Mouse (Mus musculus) neural tube, embryonic 13.5 days (tissue): ENCODE results near the gene Alg14. TPM values are rescaled to one million over a fixed set of nuclear protein-coding genes. Genes with fewer than 3 reads are reported as not detected.

ENCODE experiments used
- ATAC-seq: fragments of 200-750 bp; cut with Nextera tagmentation; 2 replicates; pipeline ENCODE4 v1.8.0; 2017; ENCODE audit warnings: low read depth, mild to moderate bottlenecking, moderate TSS enrichment, moderate library complexity
- H3K27ac ChIP-seq: fragments of 300-500 bp; sonication (generic); replicated peaks from 2 replicates; pipeline ENCODE4 v1.5.1; 2015; ENCODE audit warnings: moderate library complexity, mild to moderate bottlenecking, inconsistent platforms
- H3K27me3 ChIP-seq: fragments of 300-500 bp; sonication (generic); 2 replicates; pipeline ENCODE4 v1.6.1; 2015; ENCODE audit warnings: mild to moderate bottlenecking, inconsistent platforms
- H3K36me3 ChIP-seq: fragments of 300-500 bp; sonication (generic); 2 replicates; pipeline ENCODE4 v1.6.1; 2015; ENCODE audit warnings: mild to moderate bottlenecking, inconsistent platforms
- H3K4me1 ChIP-seq: fragments of 300-500 bp; sonication (generic); replicated peaks from 2 replicates; pipeline ENCODE4 v1.6.1; 2015; ENCODE audit warnings: inconsistent platforms
- H3K4me2 ChIP-seq: fragments of 300-500 bp; sonication (generic); 2 replicates; pipeline ENCODE4 v1.6.1; 2015; ENCODE audit warnings: inconsistent platforms, mild to moderate bottlenecking, moderate library complexity
- H3K4me3 ChIP-seq: fragments of 300-500 bp; sonication (generic); 2 replicates; pipeline ENCODE4 v1.5.1; 2015; ENCODE audit warnings: mild to moderate bottlenecking, inconsistent platforms
- H3K9ac ChIP-seq: fragments of 300-500 bp; sonication (generic); 2 replicates; pipeline ENCODE4 v1.6.1; 2015; ENCODE audit warnings: moderate library complexity, mild to moderate bottlenecking, inconsistent platforms
- H3K9me3 ChIP-seq: fragments of 300-500 bp; sonication (generic); 2 replicates; pipeline ENCODE4 v1.6.1; 2016; ENCODE audit warnings: inconsistent platforms
- WGBS: fragments of 180-500 bp; shearing (Covaris S2); methylation state at CpG from one replicate; pipeline ENCODE4 v1.1.7; 2015; 5-methylcytosine and 5-hydroxymethylcytosine counted together
- polyA plus RNA-seq: library from polyadenylated mRNA; unstranded; fragments of >200 nt; fragmentation: Nextera tagmentation; extraction: Ambion mirVana; gene quantifications from 2 replicates; pipeline ENCODE4 v1.2.1, GENCODE M21; 2015

Gene Alg14
- polyA plus RNA-seq, 1 experiment from 2014 or later: 39.3 TPM

- Histone ChIP-seq H3K4me1 (no peaks in the 10 kb centered on the region), H3K36me3 (no peaks in the 10 kb centered on the region), H3K9me3 (no peaks in the 10 kb centered on the region), H3K27me3 (no peaks in the 10 kb centered on the region), H3K4me2 (no peak overlapping the region), H3K9ac (no peak overlapping the region), H3K4me3 (no peak overlapping the region), H3K27ac (no peak overlapping the region)
- 95% methylated on average over 6 of the region's 6 CpGs for WGBS
- no peak for ATAC-seq
Measured at GRCm38 (mm10) chr3:121285219-121285618, 6.4 kb upstream of the Alg14 start.

DNA sequence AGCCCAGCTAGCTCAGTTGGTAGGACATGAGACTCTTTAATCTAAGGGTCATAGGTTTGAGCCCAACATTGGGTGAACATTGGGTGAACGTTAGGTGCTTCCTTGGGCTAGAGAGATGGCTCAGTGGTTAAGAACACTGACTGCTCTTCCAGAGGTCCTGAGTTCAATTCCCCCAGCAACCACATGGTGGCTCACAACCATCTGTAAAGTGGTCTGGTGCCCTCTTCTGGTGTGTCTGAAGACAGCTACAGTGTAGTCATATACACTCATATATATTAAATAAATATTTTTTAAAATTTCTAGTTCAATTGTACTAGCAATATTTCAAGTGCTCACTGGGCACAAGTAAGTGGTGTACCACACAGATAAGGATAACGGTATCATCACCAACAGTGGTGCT, 4.4 kb upstream of the Alg14 start:
- Histone ChIP-seq H3K27me3 (no peaks in the 10 kb centered on the region), H3K4me2 (no peak overlapping the region), H3K4me1 (peaks cover 6% of the 10 kb centered on the region), H3K27ac (no peak overlapping the region), H3K36me3 (no peaks in the 10 kb centered on the region), H3K9ac (no peak overlapping the region), H3K4me3 (no peak overlapping the region), H3K9me3 (no peaks in the 10 kb centered on the region)
- no peak for ATAC-seq
- 97% methylated on average over 2 of the region's 2 CpGs for WGBS

DNA sequence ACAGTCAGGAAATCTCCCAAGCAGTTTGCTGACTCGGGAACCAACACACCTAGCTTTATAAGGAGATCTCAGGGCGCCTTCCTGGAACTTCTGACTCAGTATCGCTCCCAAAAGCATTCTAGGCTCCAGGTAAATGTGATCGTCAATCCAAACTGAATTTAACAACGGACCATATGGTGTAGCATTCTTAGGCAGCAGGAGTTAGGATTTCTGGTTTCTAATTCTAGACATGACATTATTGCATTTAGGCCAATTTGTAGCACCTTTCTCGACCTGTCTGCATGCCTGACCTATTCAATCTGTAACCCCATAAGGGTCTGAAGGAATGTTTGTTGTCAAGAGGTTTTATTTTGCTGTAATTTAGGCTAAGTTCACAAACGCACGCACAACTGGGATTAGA, 892 bp upstream of the Alg14 start:
- no peak for ATAC-seq
- H3K27me3 ChIP-seq: no peaks in the 10 kb centered on the region
- 77% methylated on average over 8 of the region's 8 CpGs for WGBS
- H3K4me1 ChIP-seq: peaks cover 6% of the 10 kb centered on the region
- H3K9me3 ChIP-seq: no peaks in the 10 kb centered on the region
- peak overlapping the region; percentile 64 for H3K9ac ChIP-seq
- H3K36me3 ChIP-seq: no peaks in the 10 kb centered on the region
- H3K27ac ChIP-seq: peak overlapping the region; percentile 94
- H3K4me3 ChIP-seq: peak overlapping the region; percentile 67
- peak overlapping the region; percentile 61 for H3K4me2 ChIP-seq

DNA sequence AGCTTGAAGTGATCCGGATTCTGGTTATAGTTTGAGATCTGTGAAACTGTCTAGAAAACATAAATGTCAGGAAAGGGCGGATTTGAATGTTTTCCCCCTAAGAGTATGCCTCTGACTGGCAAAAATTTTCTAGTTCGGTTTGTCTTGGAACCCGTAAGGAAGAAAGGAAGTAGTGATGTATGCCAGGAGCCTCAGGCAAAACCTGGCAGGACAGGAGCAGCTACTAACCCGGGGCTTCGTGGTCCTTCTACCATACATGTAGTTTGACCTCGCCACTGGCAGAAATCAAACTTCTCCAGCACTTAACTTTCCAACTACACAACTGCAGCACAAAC, 381 bp upstream of the Alg14 start:
- Histone ChIP-seq H3K4me3 (peak overlapping the region; percentile 67), H3K4me2 (peak overlapping the region; percentile 61), H3K9ac (peak overlapping the region; percentile 64), H3K9me3 (no peaks in the 10 kb centered on the region), H3K4me1 (peaks cover 6% of the 10 kb centered on the region), H3K27ac (peak overlapping the region; percentile 94), H3K36me3 (no peaks in the 10 kb centered on the region), H3K27me3 (no peaks in the 10 kb centered on the region)
- ATAC-seq: peak; percentile 57
- WGBS: 6% methylated on average over 7 of the region's 7 CpGs

DNA sequence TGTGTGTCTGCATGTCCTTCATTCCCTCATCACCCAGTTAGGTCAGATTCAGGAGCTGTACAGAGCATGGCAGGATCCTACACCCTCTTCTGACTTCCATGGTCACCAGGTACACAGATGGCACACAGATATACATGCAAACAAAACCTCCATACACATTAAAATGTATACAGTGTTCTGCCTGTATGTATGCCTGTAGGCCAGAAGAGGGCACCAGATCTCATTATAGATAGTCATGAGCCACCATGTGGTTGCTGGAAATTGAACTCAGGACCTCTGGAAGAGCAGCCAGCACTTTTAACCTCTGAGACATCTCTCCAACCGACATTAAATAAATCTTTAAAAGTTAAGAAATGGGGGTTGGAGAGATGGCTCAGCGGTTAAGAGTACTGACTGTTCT, 2.6 kb downstream of the Alg14 start:
- H3K36me3 ChIP-seq: no peaks in the 10 kb centered on the region
- no peak overlapping the region for H3K4me3 ChIP-seq
- no peaks in the 10 kb centered on the region for H3K27me3 ChIP-seq
- WGBS: 86% methylated on average over 2 of the region's 2 CpGs
- no peak overlapping the region for H3K4me2 ChIP-seq
- H3K9me3 ChIP-seq: no peaks in the 10 kb centered on the region
- peaks cover 6% of the 10 kb centered on the region for H3K4me1 ChIP-seq
- no peak overlapping the region for H3K27ac ChIP-seq
- ATAC-seq: no peak
- H3K9ac ChIP-seq: no peak overlapping the region

- WGBS: 93% methylated on average over 7 of the region's 7 CpGs
- H3K36me3 ChIP-seq: no peaks in the 10 kb centered on the region
- H3K9ac ChIP-seq: no peak overlapping the region
- H3K27me3 ChIP-seq: no peaks in the 10 kb centered on the region
- H3K9me3 ChIP-seq: 0 out of 2 replicates have a peak, but pooled peaks cover 5% of the 10 kb centered on the region
- H3K4me2 ChIP-seq: no peak overlapping the region
- H3K27ac ChIP-seq: no peak overlapping the region
- no peak overlapping the region for H3K4me3 ChIP-seq
- 0 out of 2 replicates have a peak, but pooled peaks cover 4% of the 10 kb centered on the region for H3K4me1 ChIP-seq
- ATAC-seq: no peak
Measured at GRCm38 (mm10) chr3:121306641-121307040, 15.1 kb downstream of the Alg14 start.

DNA sequence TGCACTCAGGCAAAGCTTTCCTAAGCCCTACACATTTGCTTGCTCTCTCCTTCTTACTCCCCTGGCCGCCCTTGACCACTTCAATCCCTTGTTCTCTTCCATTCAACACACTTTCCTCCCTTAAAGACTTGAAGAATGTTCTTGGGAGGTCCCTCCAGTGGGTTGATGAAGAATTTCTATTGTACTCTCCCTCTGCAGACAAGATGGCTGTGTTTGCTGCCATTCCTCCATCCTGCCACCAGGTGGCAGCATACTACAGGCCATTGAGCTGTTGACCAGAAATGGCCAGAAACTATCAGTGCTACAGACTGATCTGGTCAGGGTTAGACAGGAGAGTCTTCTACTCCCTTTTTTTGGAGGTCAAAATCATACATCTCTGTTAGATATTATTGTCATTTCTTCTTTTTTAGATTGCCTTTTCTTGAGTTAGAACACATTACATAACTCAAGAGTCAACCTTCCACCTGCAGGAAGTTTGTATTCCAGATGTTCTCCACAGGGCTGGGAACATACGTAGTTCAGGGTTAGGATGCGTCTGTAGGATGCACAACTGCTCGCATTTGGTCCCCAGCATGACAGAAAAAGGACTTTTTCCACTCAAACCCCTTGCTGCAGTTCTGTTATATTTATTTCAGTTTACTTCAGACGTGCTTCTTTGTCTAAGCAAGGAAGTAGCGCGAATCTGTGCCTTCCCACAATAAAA, 16.1 kb downstream of the Alg14 start:
- H3K4me2 ChIP-seq: no peak overlapping the region
- no peak overlapping the region for H3K4me3 ChIP-seq

DNA sequence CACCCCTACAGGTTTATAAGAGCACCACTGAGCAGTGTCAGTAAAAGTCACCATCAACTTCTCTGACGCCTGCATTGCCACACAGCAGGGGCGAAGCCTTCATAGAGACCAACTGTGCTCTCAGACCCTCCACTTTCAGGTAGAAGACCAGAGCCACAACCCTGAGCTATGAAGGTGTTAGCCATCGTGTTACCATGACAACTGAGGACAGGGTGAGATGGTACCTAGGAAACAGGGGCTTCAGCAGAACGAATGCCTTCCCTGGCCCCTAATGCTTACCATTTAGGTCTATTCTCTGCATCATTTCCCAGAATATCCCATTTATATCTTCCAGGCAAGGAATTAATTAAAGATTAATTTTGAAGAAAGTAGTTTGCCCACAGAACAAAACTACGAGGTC, 17.4 kb downstream of the Alg14 start:
- Histone ChIP-seq H3K4me1 (0 out of 2 replicates have a peak, but pooled peaks cover 4% of the 10 kb centered on the region), H3K36me3 (no peaks in the 10 kb centered on the region), H3K4me2 (no peak overlapping the region), H3K9me3 (0 out of 2 replicates have a peak, but pooled peaks cover 5% of the 10 kb centered on the region), H3K9ac (no peak overlapping the region), H3K27ac (no peak overlapping the region), H3K4me3 (no peak overlapping the region), H3K27me3 (no peaks in the 10 kb centered on the region)
- WGBS: 80% methylated on average over 5 of the region's 5 CpGs
- ATAC-seq: 0 out of 2 replicates have a peak, but pooled peaks have one; percentile 28

More for the DNA sequence above, 16.1 kb downstream of the Alg14 start:
- no peak overlapping the region for H3K27ac ChIP-seq
- 0 out of 2 replicates have a peak, but pooled peaks cover 4% of the 10 kb centered on the region for H3K4me1 ChIP-seq
- H3K9ac ChIP-seq: no peak overlapping the region
- 76% methylated on average over 7 of the region's 7 CpGs for WGBS
- H3K36me3 ChIP-seq: no peaks in the 10 kb centered on the region
- peak; percentile 66 for ATAC-seq
- no peaks in the 10 kb centered on the region for H3K27me3 ChIP-seq
- 0 out of 2 replicates have a peak, but pooled peaks cover 5% of the 10 kb centered on the region for H3K9me3 ChIP-seq

GRCm38 (mm10) chr3:121309429-121309828, 17.9 kb downstream of the Alg14 start:
- 0 out of 2 replicates have a peak, but pooled peaks cover 4% of the 10 kb centered on the region for H3K4me1 ChIP-seq
- no peak overlapping the region for H3K4me3 ChIP-seq
- H3K9ac ChIP-seq: no peak overlapping the region
- WGBS: 75% methylated on average over 4 of the region's 4 CpGs
- no peak overlapping the region for H3K27ac ChIP-seq
- H3K27me3 ChIP-seq: no peaks in the 10 kb centered on the region
- 0 out of 2 replicates have a peak, but pooled peaks cover 5% of the 10 kb centered on the region for H3K9me3 ChIP-seq
- H3K4me2 ChIP-seq: no peak overlapping the region
- H3K36me3 ChIP-seq: no peaks in the 10 kb centered on the region
- no peak for ATAC-seq

DNA sequence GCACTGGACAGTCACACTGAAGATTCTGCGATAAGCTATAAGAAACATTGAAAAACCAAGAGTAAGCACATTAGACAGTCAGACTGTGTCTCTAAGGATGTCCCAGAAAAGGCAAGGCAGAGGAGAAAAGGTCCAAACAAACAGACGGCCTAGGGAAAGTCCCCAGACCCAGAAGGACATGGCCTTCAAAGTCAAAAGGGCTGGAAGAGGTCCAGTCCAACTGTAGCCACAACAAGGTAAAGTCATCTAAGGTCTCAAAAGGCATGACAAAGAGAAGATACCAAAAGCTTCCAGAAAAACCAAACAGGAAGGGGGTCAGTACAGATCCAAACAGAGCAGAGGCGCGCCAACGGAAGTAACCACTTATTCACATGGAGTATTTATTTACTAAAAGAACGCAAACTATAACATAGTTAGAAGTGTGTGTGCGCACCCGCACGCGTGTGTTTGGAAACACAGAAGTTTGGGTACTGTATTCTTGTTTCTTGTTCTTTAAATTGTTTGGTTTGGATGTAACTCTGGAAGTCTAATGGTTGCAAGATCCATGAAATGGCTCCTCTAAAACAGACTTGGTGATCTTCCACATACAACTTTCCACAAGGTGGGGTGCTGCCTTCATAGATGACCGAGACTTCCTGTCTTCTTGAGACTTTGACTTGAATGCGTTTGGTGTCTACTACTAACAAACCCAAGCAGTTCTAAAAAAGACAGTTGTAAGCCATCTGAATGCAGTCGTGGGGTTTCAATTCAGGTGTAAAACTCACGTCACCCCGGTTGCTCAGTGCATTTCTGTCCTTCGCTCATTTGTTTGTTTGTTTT, 18.5 kb downstream of the Alg14 start:
- ATAC-seq: no peak
- WGBS: 94% methylated on average over 16 of the region's 16 CpGs
- H3K27ac ChIP-seq: no peak overlapping the region

GRCm38 (mm10) chr3:121312426-121312825, 20.9 kb downstream of the Alg14 start:
- H3K9ac ChIP-seq: no peak overlapping the region
- no peaks in the 10 kb centered on the region for H3K9me3 ChIP-seq
- no peak overlapping the region for H3K4me3 ChIP-seq
- H3K4me1 ChIP-seq: 0 out of 2 replicates have a peak, but pooled peaks cover 4% of the 10 kb centered on the region
- no peak overlapping the region for H3K4me2 ChIP-seq
- WGBS: 91% methylated on average over 6 of the region's 6 CpGs
- no peak for ATAC-seq
- H3K36me3 ChIP-seq: peaks cover 6% of the 10 kb centered on the region; the same call in 1 of the 2 replicates
- H3K27me3 ChIP-seq: no peaks in the 10 kb centered on the region
- no peak overlapping the region for H3K27ac ChIP-seq

More for the DNA sequence above, 18.5 kb downstream of the Alg14 start:
- H3K9ac ChIP-seq: no peak overlapping the region
- H3K4me3 ChIP-seq: no peak overlapping the region
- no peak overlapping the region for H3K4me2 ChIP-seq
- H3K9me3 ChIP-seq: 0 out of 2 replicates have a peak, but pooled peaks cover 1% of the 10 kb centered on the region
- 0 out of 2 replicates have a peak, but pooled peaks cover 4% of the 10 kb centered on the region for H3K4me1 ChIP-seq
- no peaks in the 10 kb centered on the region for H3K36me3 ChIP-seq
- no peaks in the 10 kb centered on the region for H3K27me3 ChIP-seq

GRCm38 (mm10) chr3:121312979-121313378, 21.4 kb downstream of the Alg14 start:
- no peak overlapping the region for H3K27ac ChIP-seq
- no peak overlapping the region for H3K4me2 ChIP-seq
- ATAC-seq: no peak
- H3K9ac ChIP-seq: no peak overlapping the region
- H3K4me3 ChIP-seq: no peak overlapping the region
- H3K27me3 ChIP-seq: no peaks in the 10 kb centered on the region
- H3K4me1 ChIP-seq: 0 out of 2 replicates have a peak, but pooled peaks cover 4% of the 10 kb centered on the region
- H3K9me3 ChIP-seq: no peaks in the 10 kb centered on the region
- peaks cover 6% of the 10 kb centered on the region; the same call in 1 of the 2 replicates for H3K36me3 ChIP-seq
- 69% methylated on average over 9 of the region's 9 CpGs for WGBS
